Mouse (Mus musculus) liver, embryonic 16.5 days (tissue): Measurements from ENCODE around the gene Edaradd. TPM values are rescaled to one million over a fixed set of nuclear protein-coding genes. Genes with fewer than 3 reads are reported as not detected.
"Not testable (repeated sequence)": the region's sequence is repeated elsewhere in the genome, so short reads cannot be mapped to it uniquely, and the experiment has no call there.

Experiments used
- ATAC-seq: fragments of 200-750 bp; cut with Nextera tagmentation; 2 replicates; pipeline ENCODE4 v1.8.0; 2017; ENCODE audit warnings: low read depth, mild to moderate bottlenecking, moderate number of reproducible peaks, moderate library complexity
- H3K27ac ChIP-seq: fragments of 300-500 bp; sonication (generic); 2 replicates; pipeline ENCODE4 v1.5.1; 2014; ENCODE audit warnings: mild to moderate bottlenecking, low read length
- H3K27me3 ChIP-seq: fragments of 300-500 bp; sonication (generic); 2 replicates; pipeline ENCODE4 v1.6.1; 2014; ENCODE audit warnings: low read depth, low read length, mixed read lengths; ENCODE audit not compliant: control insufficient read depth, insufficient read depth
- H3K36me3 ChIP-seq: fragments of 300-500 bp; sonication (generic); 2 replicates; pipeline ENCODE4 v1.6.1; 2014; ENCODE audit warnings: mild to moderate bottlenecking; ENCODE audit not compliant: control insufficient read depth, insufficient read depth
- H3K4me1 ChIP-seq: fragments of 300-500 bp; sonication (generic); 2 replicates; pipeline ENCODE4 v1.6.1; 2014; ENCODE audit warnings: low read depth, low read length, mixed read lengths; ENCODE audit not compliant: control insufficient read depth
- H3K4me2 ChIP-seq: fragments of 300-500 bp; sonication (generic); 2 replicates; pipeline ENCODE4 v1.6.1; 2014; ENCODE audit warnings: low read depth, low read length, mixed read lengths
- H3K4me3 ChIP-seq: fragments of 300-500 bp; sonication (generic); 2 replicates; pipeline ENCODE4 v1.5.1; 2014; ENCODE audit warnings: low read depth, mild to moderate bottlenecking, low read length
- H3K9ac ChIP-seq: fragments of 300-500 bp; sonication (generic); 2 replicates; pipeline ENCODE4 v1.6.1; 2014; ENCODE audit warnings: low read depth, low read length
- H3K9me3 ChIP-seq: fragments of 300-500 bp; sonication (generic); replicated peaks from 2 replicates; pipeline ENCODE4 v1.6.1; 2016; ENCODE audit warnings: low read length; ENCODE audit not compliant: control insufficient read depth
- WGBS: fragments of 180-500 bp; shearing (Covaris S2); extraction: QIAGEN DNeasy Blood & Tissue Kit; methylation state at CpG from one replicate; pipeline ENCODE4 v1.1.7; 2014; ENCODE audit not compliant: insufficient replicate concordance; 5-methylcytosine and 5-hydroxymethylcytosine counted together
- polyA plus RNA-seq: library from polyadenylated mRNA; unstranded; fragments of >200 nt; fragmentation: Nextera tagmentation; extraction: Ambion mirVana; gene quantifications from 2 replicates; pipeline ENCODE4 v1.2.1, GENCODE M21; 2015

Gene Edaradd
- polyA plus RNA-seq, 1 experiment from 2014 or later: 0.24 TPM

DNA sequence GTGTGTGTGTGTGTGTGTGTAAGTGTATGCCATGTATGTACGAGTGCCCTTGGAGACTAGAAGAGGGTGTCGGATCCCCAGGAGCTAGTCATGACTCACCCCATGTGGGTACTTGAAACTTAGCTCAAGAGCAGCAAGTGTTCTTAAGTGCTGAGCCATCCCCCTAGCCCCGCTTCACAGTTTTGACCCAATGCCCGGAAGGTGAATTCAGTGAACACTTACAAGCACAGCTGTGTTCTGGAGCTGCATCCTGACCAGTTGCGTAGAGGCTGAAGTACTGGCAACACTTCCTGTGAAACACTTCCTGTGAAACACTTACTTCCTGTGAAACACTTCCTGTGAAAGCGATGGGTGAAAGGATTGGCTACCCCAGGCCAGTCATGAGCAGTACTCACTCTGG is 45.0 kb downstream of the Edaradd start:
- no peaks in the 10 kb centered on the region for H3K27me3 ChIP-seq
- no peaks in the 10 kb centered on the region for H3K9me3 ChIP-seq
- no peak overlapping the region for H3K4me2 ChIP-seq
- H3K4me1 ChIP-seq: no peaks in the 10 kb centered on the region
- no peak overlapping the region for H3K4me3 ChIP-seq
- ATAC-seq: no peak
- no peaks in the 10 kb centered on the region for H3K36me3 ChIP-seq
- H3K9ac ChIP-seq: no peak overlapping the region
- 60% methylated on average over 6 of the region's 6 CpGs for WGBS
- no peak overlapping the region for H3K27ac ChIP-seq

DNA sequence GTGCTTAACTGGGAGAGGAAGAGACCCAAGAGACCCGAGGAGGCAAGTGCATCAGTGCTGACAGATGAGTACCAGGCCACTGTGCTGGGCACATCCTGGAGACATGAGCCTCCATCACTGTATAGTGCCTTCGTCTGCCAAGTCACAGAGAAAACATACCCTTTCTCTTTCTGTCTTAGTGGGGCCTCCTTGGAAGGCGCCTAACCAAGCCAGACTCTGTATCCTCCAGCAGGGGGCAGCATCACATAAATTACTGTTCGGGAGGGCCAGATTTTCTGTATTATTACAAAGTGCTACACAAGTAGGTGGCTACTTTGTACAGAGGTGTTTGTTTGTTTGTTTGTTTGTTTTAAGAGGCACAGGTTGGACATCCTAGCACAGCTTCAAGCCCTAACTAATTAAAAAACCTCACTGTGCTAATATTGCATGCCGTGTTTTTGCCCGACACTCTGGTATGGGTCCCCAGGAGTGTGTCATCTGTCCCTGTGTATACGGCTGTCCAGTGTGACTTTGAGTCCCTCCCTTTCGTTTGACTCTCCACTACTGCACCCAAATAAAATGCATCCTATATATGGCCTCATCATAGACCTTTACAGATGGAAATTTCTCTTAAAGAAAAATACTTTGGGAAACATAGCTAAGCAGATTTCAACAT is 46.4 kb downstream of the Edaradd start:
- Histone ChIP-seq H3K27ac (no peak overlapping the region), H3K4me3 (no peak overlapping the region), H3K9ac (no peak overlapping the region), H3K9me3 (no peaks in the 10 kb centered on the region), H3K36me3 (no peaks in the 10 kb centered on the region), H3K4me1 (no peaks in the 10 kb centered on the region), H3K4me2 (no peak overlapping the region), H3K27me3 (no peaks in the 10 kb centered on the region)
- no peak for ATAC-seq
- 34% methylated on average over 8 of the region's 8 CpGs for WGBS

DNA sequence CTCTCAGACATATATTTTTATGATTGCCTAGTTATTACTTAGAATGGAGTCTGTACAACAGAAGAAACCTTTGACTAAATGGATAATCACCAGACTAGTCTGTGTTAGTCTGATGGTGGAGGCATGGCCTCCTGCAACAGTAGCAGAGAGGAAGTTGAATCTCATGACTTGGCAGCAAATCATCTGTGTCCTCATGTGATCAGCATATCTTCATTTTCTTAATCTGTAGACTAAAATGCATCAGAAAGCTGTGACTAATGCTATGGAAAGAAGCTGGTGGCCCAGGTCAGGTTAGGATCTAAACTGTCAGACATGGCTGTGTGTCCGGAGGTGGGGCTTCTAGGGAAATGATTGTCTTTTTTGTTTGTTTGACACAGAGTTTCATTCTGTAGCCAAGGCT is 51.8 kb downstream of the Edaradd start:
- Histone ChIP-seq H3K9ac (no peak overlapping the region), H3K9me3 (no peaks in the 10 kb centered on the region), H3K36me3 (no peaks in the 10 kb centered on the region), H3K27me3 (no peaks in the 10 kb centered on the region), H3K27ac (no peak overlapping the region), H3K4me3 (no peak overlapping the region), H3K4me1 (no peaks in the 10 kb centered on the region), H3K4me2 (no peak overlapping the region)
- WGBS: 54% methylated on average over 1 of the region's 1 CpGs
- no peak for ATAC-seq

DNA sequence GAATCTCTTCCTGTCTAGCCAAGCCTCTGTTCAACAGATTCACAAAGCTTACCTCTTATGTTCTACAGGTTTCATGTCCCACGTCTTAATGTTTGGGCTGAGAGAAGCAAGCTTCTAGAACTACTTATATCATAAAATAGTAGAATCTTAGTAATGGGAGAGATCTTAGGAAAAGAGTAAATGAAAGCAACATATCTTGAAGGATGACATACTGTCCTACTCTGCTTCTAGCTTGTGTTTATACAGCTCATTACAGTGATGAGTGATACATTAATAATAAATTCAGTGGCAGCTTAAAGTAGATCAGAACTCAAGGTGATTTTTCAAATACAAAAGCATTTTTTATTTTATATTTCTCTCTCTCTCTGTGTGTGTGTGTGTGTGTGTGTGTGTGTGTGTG is 55.4 kb downstream of the Edaradd start, which contains the start of gene Lgals8:
Gene Lgals8 (minus strand): TSS at position 101 of the 400 bp plus-strand sequence.
- Histone ChIP-seq H3K27ac (no peak within 1 kb of the TSS), H3K27me3 (no peaks in the 10 kb centered on the region), H3K4me1 (peaks cover 6% of the 10 kb centered on the region), H3K36me3 (no peaks in the 10 kb centered on the region), H3K4me3 (no peak within 1 kb of the TSS), H3K9ac (no peak within 1 kb of the TSS), H3K9me3 (no peaks in the 10 kb centered on the region), H3K4me2 (no peak within 1 kb of the TSS)
- 70% methylated on average over 1 of the region's 1 CpGs for WGBS
- ATAC-seq: no peak

DNA sequence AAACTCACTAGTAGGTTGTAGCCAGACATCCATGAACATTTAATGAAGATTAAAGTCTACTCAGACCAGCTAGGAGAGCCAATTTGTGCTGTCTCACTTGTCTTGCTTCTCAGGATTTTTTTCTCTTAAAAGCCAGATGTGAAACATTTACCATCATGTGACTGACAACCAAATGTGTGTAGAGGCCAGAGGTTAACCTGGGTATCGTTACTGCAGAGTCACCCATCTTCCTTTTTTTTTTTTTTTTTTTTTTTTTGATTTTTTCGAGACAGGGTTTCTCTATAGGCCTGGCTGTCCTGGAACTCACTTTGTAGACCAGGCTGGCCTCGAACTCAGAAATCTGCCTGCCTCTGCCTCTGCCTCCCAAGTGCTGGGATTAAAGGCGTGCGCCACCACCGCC is 56.1 kb downstream of the Edaradd start:
- ATAC-seq, H3K27ac ChIP-seq, H3K36me3 ChIP-seq, H3K4me2 ChIP-seq, H3K27me3 ChIP-seq, H3K4me3 ChIP-seq, H3K9me3 ChIP-seq, H3K9ac ChIP-seq, H3K4me1 ChIP-seq: not testable (repeated sequence)
- 65% methylated on average over 6 of the region's 6 CpGs for WGBS

DNA sequence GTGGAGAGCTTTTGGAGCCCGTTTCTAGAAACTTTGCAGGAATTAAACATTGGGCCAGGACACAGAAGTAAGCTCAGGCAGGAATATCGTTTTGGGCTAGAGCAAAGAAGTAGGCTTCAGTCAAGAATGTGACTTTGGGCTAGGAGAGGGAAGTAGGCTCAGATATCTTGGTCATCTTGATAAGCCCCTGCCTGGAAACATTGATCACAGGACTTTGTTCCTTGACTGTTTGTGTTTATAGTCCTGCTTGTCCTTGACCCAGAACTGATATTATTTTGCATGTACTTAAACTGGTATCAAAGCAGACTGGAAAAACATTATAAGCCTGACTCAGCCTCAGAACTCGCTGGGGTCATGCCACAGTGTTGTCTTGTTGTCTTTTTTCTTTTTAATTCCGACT is 57.6 kb downstream of the Edaradd start:
- WGBS: 55% methylated on average over 4 of the region's 4 CpGs
- Histone ChIP-seq H3K4me2 (no peak overlapping the region), H3K27ac (peak overlapping the region; percentile 47; the same call in 1 of the 2 replicates)

DNA sequence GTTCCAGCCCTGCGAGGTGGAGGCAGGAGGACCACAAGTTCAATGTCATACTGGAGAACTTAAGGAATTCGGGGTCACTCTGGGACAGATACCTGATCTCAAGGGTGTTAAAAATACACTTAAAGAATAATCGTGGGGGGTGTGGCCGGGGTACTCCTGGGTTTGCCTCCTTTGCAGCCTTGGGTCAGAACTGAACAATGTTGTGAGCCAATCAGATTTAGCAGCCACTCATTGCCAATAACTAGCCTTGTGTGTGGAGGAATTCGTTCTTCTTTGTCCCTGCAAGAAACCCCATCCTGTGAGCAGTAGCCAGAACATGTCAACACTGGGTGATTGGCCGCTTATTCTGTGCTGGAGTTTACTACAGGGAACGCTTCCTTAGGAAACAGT is 58.5 kb downstream of the Edaradd start:
- no peak for ATAC-seq
- peak overlapping the region; percentile 94; the same call in 1 of the 2 replicates for H3K9ac ChIP-seq
- peak overlapping the region; percentile 47 for H3K27ac ChIP-seq
- peaks cover 2% of the 10 kb centered on the region; the same call in 1 of the 2 replicates for H3K36me3 ChIP-seq
- H3K4me1 ChIP-seq: peaks cover 8% of the 10 kb centered on the region
- H3K4me2 ChIP-seq: peak overlapping the region; percentile 88
- H3K27me3 ChIP-seq: no peaks in the 10 kb centered on the region
- no peaks in the 10 kb centered on the region for H3K9me3 ChIP-seq
- WGBS: 3% methylated on average over 7 of the region's 7 CpGs
- H3K4me3 ChIP-seq: peak overlapping the region; percentile 94

More for the DNA sequence above, 57.6 kb downstream of the Edaradd start:
- no peak for ATAC-seq
- no peak overlapping the region for H3K4me3 ChIP-seq
- no peaks in the 10 kb centered on the region for H3K9me3 ChIP-seq
- H3K4me1 ChIP-seq: peaks cover 8% of the 10 kb centered on the region
- H3K9ac ChIP-seq: no peak overlapping the region
- peaks cover 2% of the 10 kb centered on the region; the same call in 1 of the 2 replicates for H3K36me3 ChIP-seq
- H3K27me3 ChIP-seq: no peaks in the 10 kb centered on the region

DNA sequence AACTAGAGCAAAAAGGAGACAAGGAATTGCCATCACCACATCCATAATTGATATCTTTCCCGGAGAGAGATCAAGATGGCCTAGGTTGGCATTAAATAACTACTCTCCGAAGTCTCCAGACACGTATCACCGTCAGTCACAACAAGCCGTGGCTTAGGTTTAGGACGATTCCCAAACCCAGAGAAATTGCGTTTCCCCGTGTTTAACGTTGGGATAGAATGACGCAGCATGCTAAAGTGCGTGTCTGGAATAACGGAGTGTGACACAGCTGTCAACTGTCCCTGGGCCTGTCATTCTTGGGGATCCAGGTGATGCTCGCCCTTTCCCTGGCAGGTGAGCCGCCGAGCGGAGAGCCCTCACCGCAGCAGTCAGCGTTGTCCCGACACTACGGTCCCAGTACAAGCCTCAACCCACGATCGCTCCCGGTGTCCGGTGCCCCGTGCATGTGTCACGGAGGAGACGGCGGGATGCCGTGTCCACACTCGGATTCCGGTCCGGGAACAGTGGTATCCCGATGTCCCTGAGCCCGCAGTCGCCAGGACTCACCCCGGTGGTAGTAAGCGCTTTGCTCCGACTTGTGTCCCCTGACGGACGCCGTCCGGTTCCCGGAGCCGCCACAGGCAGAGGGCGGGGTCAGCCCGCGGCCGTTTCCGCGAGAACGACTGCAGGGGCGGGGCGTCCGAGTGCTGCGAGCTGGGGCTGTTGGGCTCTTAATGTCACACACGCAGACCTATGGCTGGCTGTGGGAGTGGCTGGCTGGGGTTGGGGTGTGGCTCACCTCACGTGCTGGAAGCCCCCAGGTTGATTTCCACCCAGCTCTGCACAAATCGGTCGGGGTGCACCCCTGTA is 59.1 kb downstream of the Edaradd start:
- ATAC-seq: peak; percentile 96
- peak overlapping the region; percentile 94 for H3K4me3 ChIP-seq
- under 1% methylated on average over 59 of the region's 59 CpGs for WGBS

DNA sequence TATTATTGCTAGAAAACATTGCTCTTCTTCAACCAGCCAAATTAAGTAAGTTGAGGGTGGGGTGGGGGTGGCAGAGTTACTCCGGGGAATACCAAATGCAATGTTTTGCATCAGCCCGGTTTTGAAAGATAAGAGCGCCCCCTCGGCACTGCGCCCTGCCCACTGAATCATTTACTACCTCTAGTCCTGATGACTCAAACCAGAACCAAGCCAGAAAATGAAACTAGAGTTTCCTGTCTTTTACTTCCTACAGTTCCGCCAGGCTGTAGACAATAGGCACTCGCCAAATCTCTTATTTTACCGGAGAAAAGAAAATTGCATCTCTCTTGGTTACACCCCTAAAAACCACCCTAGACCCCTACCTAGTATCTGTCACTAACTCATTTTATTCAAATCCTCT is 59.8 kb downstream of the Edaradd start:
- H3K4me2 ChIP-seq: peak overlapping the region; percentile 88
- peaks cover 8% of the 10 kb centered on the region for H3K4me1 ChIP-seq
- peak overlapping the region; percentile 85 for H3K27ac ChIP-seq
- WGBS: 0% methylated on average over 8 of the region's 8 CpGs
- H3K4me3 ChIP-seq: peak overlapping the region; percentile 94
- H3K9me3 ChIP-seq: no peaks in the 10 kb centered on the region
- ATAC-seq: no peak; the same call in 1 of the 2 replicates
- peaks cover 2% of the 10 kb centered on the region; the same call in 1 of the 2 replicates for H3K36me3 ChIP-seq
- peak overlapping the region; percentile 94 for H3K9ac ChIP-seq
- H3K27me3 ChIP-seq: no peaks in the 10 kb centered on the region

More for the DNA sequence above, 59.1 kb downstream of the Edaradd start:
- peak overlapping the region; percentile 85 for H3K27ac ChIP-seq
- peaks cover 8% of the 10 kb centered on the region for H3K4me1 ChIP-seq
- H3K9ac ChIP-seq: peak overlapping the region; percentile 94
- peaks cover 2% of the 10 kb centered on the region; the same call in 1 of the 2 replicates for H3K36me3 ChIP-seq
- H3K9me3 ChIP-seq: no peaks in the 10 kb centered on the region
- no peaks in the 10 kb centered on the region for H3K27me3 ChIP-seq
- peak overlapping the region; percentile 88 for H3K4me2 ChIP-seq
